Mouse (Mus musculus) G1E (cell line): ENCODE data around the gene Crtc1. TPM values are rescaled to one million over a fixed set of nuclear protein-coding genes. Genes with fewer than 3 reads are reported as not detected.

Source experiments
- ATAC-seq: 2 replicates; pipeline ENCODE4 v1.8.0; 2016; ENCODE audit warnings: mild to moderate bottlenecking; ENCODE audit not compliant: insufficient number of reproducible peaks, poor library complexity, low FRiP score, severe bottlenecking; ENCODE audit errors: extremely low read depth
- DNase-seq: peaks from one replicate; pipeline ENCODE4 v3.0.0; 2012; ENCODE audit warnings: low spot score
- H3K27me3 ChIP-seq: 2 replicates; pipeline ENCODE4 v1.6.1; 2012; ENCODE audit warnings: mild to moderate bottlenecking, low read length, inconsistent platforms; ENCODE audit not compliant: insufficient read depth
- H3K36me3 ChIP-seq: replicated peaks from 2 replicates; pipeline ENCODE3; 2012; ENCODE audit warnings: mild to moderate bottlenecking, inconsistent platforms
- H3K4me1 ChIP-seq: 2 replicates; pipeline ENCODE4 v1.6.1; 2012; ENCODE audit warnings: low read depth, low read length, inconsistent platforms, mixed read lengths; ENCODE audit not compliant: insufficient read depth
- H3K4me3 ChIP-seq: 2 replicates; pipeline ENCODE4 v1.5.1; 2012; ENCODE audit warnings: low read depth, mild to moderate bottlenecking, inconsistent platforms, low read length, moderate library complexity, mixed read lengths
- H3K9me3 ChIP-seq: replicated peaks from 2 replicates; pipeline ENCODE4 v1.6.1; 2012; ENCODE audit warnings: inconsistent platforms
- CTCF ChIP-seq: IDR thresholded peaks from 2 replicates; pipeline ENCODE4 v1.5.1; 2012; ENCODE audit warnings: low read depth, low read length, inconsistent platforms, mixed read lengths
- GATA1 ChIP-seq: IDR thresholded peaks from 2 replicates; pipeline ENCODE4 v1.6.1; 2012; ENCODE audit warnings: borderline replicate concordance, low read length, inconsistent platforms, mixed read lengths
- GATA2 ChIP-seq: IDR thresholded peaks from 2 replicates; pipeline ENCODE4 v1.6.1; 2012; ENCODE audit warnings: low read depth, low read length, inconsistent platforms, borderline replicate concordance
- POLR2AphosphoS5 ChIP-seq: IDR thresholded peaks from 2 replicates; pipeline ENCODE4 v1.6.1; 2012; ENCODE audit warnings: low read depth, low read length, inconsistent platforms; ENCODE audit not compliant: insufficient replicate concordance
- TAL1 ChIP-seq: conservative IDR thresholded peaks from 2 replicates; pipeline ENCODE4 v1.6.1; 2012; ENCODE audit warnings: low read depth, low read length, inconsistent platforms, mixed read lengths
- polyA plus RNA-seq: library from polyadenylated mRNA; stranded (reverse); fragments of >175 nt; gene quantifications from 2 replicates; pipeline ENCODE4 v1.2.3, GENCODE M21; 2012
- total RNA-seq, 2 experiments: library from RNA; stranded (forward) in 1 of 2; stranded (reverse) in 1 of 2; fragments of 200-1000 nt in 1 of 2; fragments of >200 nt in 1 of 2; fragmentation: Nextera tagmentation in 1 of 2; gene quantifications; 2 replicates each; pipeline ENCODE4 v1.2.3; 2014 to 2017

Crtc1 gene
- total and polyA plus RNA-seq, 3 experiments: 1.4 to 17.6 (median 15.3) TPM

- H3K4me3 ChIP-seq: no peak overlapping the region
- DNase-seq (no peak), ATAC-seq (no peak)
These were observed 78.6 kb downstream of the Crtc1 start for GRCm38 (mm10) chr8:70360769-70361168.

GRCm38 (mm10) chr8:70359411-70359810 lies 80.0 kb downstream of the Crtc1 start:
- H3K9me3 ChIP-seq: peaks cover 5% of the 10 kb centered on the region; the same call in 1 of the 2 replicates
- H3K36me3 ChIP-seq: no peaks in the 10 kb centered on the region
- no peak overlapping the region for H3K4me3 ChIP-seq
- TF ChIP-seq POLR2AphosphoS5 (no peak), GATA1 (no peak), GATA2 (no peak), TAL1 (no peak), CTCF (no peak)
- DNase-seq: no peak
- no peak for ATAC-seq
- H3K27me3 ChIP-seq: peaks cover 27% of the 10 kb centered on the region
- peaks cover 47% of the 10 kb centered on the region for H3K4me1 ChIP-seq

More at GRCm38 (mm10) chr8:70360769-70361168, 78.6 kb downstream of the Crtc1 start:
- peaks cover 43% of the 10 kb centered on the region for H3K4me1 ChIP-seq
- peaks cover 5% of the 10 kb centered on the region; the same call in 1 of the 2 replicates for H3K9me3 ChIP-seq
- TF ChIP-seq GATA1 (no peak), CTCF (no peak)
- no peaks in the 10 kb centered on the region for H3K36me3 ChIP-seq
- peaks cover 34% of the 10 kb centered on the region for H3K27me3 ChIP-seq

- Histone ChIP-seq H3K36me3 (peaks cover 11% of the 10 kb centered on the region), H3K4me1 (peaks cover 56% of the 10 kb centered on the region), H3K9me3 (peaks cover 5% of the 10 kb centered on the region; the same call in 1 of the 2 replicates), H3K27me3 (peaks cover 4% of the 10 kb centered on the region; the same call in 1 of the 2 replicates), H3K4me3 (no peak overlapping the region; the same call in 1 of the 2 replicates)
- TF ChIP-seq GATA1 (no peak), CTCF (no peak), TAL1 (peak; percentile 54), GATA2 (no peak)
- DNase-seq: no peak
- peak; percentile 52 for ATAC-seq
These were observed 83.3 kb downstream of the Crtc1 start for GRCm38 (mm10) chr8:70356111-70356510.

- no peak for ATAC-seq
- TF ChIP-seq GATA2: no peak
- TF ChIP-seq TAL1: no peak
- no peak for TF ChIP-seq POLR2AphosphoS5
- TF ChIP-seq GATA1: no peak
- no peak for TF ChIP-seq CTCF
These were observed 85.4 kb downstream of the Crtc1 start for GRCm38 (mm10) chr8:70354004-70354403.

GRCm38 (mm10) chr8:70353194-70353817 lies 86.1 kb downstream of the Crtc1 start, which contains the start of gene Upf1:
TSS of gene Upf1 (minus strand) at chr8:70353278.
- Histone ChIP-seq H3K36me3 (peaks cover 39% of the 10 kb centered on the region), H3K4me1 (peaks cover 78% of the 10 kb centered on the region), H3K4me3 (peak within 1 kb of the TSS; percentile 93), H3K9me3 (no peaks in the 10 kb centered on the region; the same call in 1 of the 2 replicates), H3K27me3 (no peaks in the 10 kb centered on the region)
- no peak for TF ChIP-seq TAL1
- TF ChIP-seq GATA2: no peak
- no peak for TF ChIP-seq GATA1
- TF ChIP-seq POLR2AphosphoS5: no peak
- no peak for TF ChIP-seq CTCF
- DNase-seq: peak; percentile 96
- peak; percentile 55 for ATAC-seq

More at GRCm38 (mm10) chr8:70354004-70354403, 85.4 kb downstream of the Crtc1 start:
- H3K9me3 ChIP-seq: no peaks in the 10 kb centered on the region; the same call in 1 of the 2 replicates
- H3K4me1 ChIP-seq: peaks cover 74% of the 10 kb centered on the region
- peak overlapping the region; percentile 93; the same call in 1 of the 2 replicates for H3K4me3 ChIP-seq
- no peak for DNase-seq
- peaks cover 32% of the 10 kb centered on the region for H3K36me3 ChIP-seq
- no peaks in the 10 kb centered on the region; the same call in 1 of the 2 replicates for H3K27me3 ChIP-seq

- H3K4me3 ChIP-seq: peak overlapping the region; percentile 93
- H3K36me3 ChIP-seq: peaks cover 45% of the 10 kb centered on the region
- DNase-seq (peak; percentile 53), ATAC-seq (no peak)
- TF ChIP-seq GATA2 (no peak), TAL1 (no peak), GATA1 (no peak)
- no peaks in the 10 kb centered on the region; the same call in 1 of the 2 replicates for H3K9me3 ChIP-seq
- peaks cover 82% of the 10 kb centered on the region for H3K4me1 ChIP-seq
- no peaks in the 10 kb centered on the region for H3K27me3 ChIP-seq
These were observed 86.7 kb downstream of the Crtc1 start for GRCm38 (mm10) chr8:70352657-70353151.
